ENCODE assay signal across 31 mouse cellular contexts in the genomic region with DNA sequence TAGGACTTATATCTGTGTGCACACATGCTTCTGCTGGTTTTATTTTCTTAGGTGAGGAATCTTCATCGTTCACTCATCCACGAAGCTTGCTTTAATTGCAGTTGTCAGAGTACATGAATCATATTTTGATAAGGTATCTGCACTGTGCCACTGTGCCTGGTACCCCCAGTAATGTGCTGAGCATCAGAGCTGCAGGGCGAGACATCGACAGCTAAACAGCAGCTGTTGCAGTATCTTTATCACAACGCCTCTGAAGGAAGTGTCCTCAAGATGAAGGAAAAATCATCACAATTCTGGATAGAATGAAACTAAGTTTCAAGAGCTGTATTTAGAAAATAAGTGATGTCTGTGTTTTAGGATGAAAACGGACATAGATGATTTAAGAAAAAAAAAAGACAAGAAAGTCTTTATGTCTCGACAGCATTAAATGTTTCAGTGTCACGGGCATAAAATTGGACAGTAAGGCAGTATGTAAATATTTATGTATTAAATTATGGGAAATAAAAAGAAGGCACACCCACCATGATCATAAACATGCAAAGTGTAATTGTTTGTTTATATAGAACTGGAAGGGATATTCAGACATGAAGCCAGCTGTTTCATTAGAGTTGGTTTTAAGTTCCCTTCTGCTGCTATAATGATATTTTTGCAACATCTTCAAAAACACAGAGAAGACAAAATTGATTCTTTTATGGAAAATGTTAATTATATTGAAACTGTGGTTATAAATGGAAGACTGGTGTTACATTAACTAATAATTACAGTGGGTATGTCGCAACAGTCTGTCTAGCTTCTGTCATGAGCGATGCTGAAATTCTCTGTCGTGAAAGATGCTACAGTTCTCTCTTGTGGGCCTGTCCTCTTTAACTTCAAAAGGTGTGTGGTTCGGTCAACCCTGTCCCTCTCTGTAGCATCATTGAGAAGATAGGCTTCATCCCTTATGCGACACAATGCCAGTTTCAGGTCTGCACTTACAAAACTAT.
A peak's percentile ranks its signal among the peaks of the same experiment; 100 is the strongest.
DNase-seq lines count a peak whose midpoint lies in the region; ATAC-seq and TF ChIP-seq lines count a peak whose summit lies in the region.
"Had no signal": no experiment of that assay in that cellular context is flagged by ENCODE, and none has a peak within 500 bp of the region (broad histone marks: within the 10 kb centered on the region; RNA-seq: fewer than 3 reads in every experiment).

No protein-coding gene starts in this region.

- H3K27me3 ChIP-seq in kidney, postnatal 0 days (ENCODE audit: insufficient read depth, low read length), result no peaks in the 10 kb centered on the region
- no peaks in the 10 kb centered on the region for H3K27me3 ChIP-seq in liver, embryonic 11.5 days (replicated peaks; ENCODE audit: control insufficient read depth, insufficient read depth, low read length)
- H3K27me3 ChIP-seq in lung, embryonic 15.5 days, result no peaks in the 10 kb centered on the region
- H3K27me3 ChIP-seq in lung, postnatal 0 days (replicated peaks; ENCODE audit: insufficient read depth, low read length), result no peaks in the 10 kb centered on the region
- no peaks in the 10 kb centered on the region for H3K27me3 ChIP-seq in C2C12 (ENCODE audit: control insufficient read depth, insufficient read depth, insufficient read length)
- no peaks in the 10 kb centered on the region for H3K27me3 ChIP-seq in hindbrain, embryonic 16.5 days (replicated peaks; ENCODE audit: control insufficient read depth, insufficient read depth, low read length)
- H3K27me3 ChIP-seq: CH12.LX; embryonic facial prominence, embryonic 13.5 days; forebrain, embryonic 12.5 days; forebrain, embryonic 15.5 days; heart, embryonic 12.5 days; heart, embryonic 15.5 days; hindbrain, embryonic 13.5 days had no signal

- no peaks in the 10 kb centered on the region for H3K9me3 ChIP-seq in kidney, postnatal 0 days (replicated peaks; ENCODE audit: low read length)
- no peaks in the 10 kb centered on the region for H3K9me3 ChIP-seq in liver, embryonic 11.5 days (ENCODE audit: control insufficient read depth, low read length)
- H3K9me3 ChIP-seq in lung, embryonic 15.5 days, result no peaks in the 10 kb centered on the region
- no peaks in the 10 kb centered on the region for H3K9me3 ChIP-seq in lung, postnatal 0 days (ENCODE audit: low read length)
- no peaks in the 10 kb centered on the region for H3K9me3 ChIP-seq in hindbrain, embryonic 16.5 days (ENCODE audit: control insufficient read depth, low read length)
- H3K9me3 ChIP-seq: embryonic facial prominence, embryonic 10.5 days; embryonic facial prominence, embryonic 13.5 days; forebrain, embryonic 12.5 days; forebrain, embryonic 15.5 days; G1E; heart, embryonic 12.5 days; heart, embryonic 15.5 days; hindbrain, embryonic 10.5 days; hindbrain, embryonic 13.5 days had no signal

- no peak overlapping the region for H3ac ChIP-seq in C2C12 (ENCODE audit: control insufficient read depth, insufficient read length, low read depth)

- DNase-seq in kidney, postnatal 0 days (ENCODE audit: low spot score), result peak; percentile 44
- DNase-seq in kidney, postnatal 14 days, result no peak
- no peak for DNase-seq in liver, embryonic 11.5 days (ENCODE audit: low spot score)
- no peak for DNase-seq in liver
- DNase-seq in lung, postnatal 0 days (ENCODE audit: low spot score), result no peak
- DNase-seq: adrenal gland, postnatal 10 days; adrenal gland, postnatal 36 days; cerebellum, adult 11 months; cerebellum, adult 2 months; cerebellum, adult 9-11 months; cerebellum, postnatal 36 days; embryo, embryonic 11 days; gastrocnemius, postnatal 25 days; heart, adult 18-20 months; heart, postnatal 10 days; heart, postnatal 36 days had no signal

- no peaks in the 10 kb centered on the region for H3K79me3 ChIP-seq in C2C12 (ENCODE audit: low read depth)

- no peak overlapping the region for H3K4me3 ChIP-seq in kidney, postnatal 0 days (replicated peaks; ENCODE audit: low read depth, low read length)
- no peak overlapping the region for H3K4me3 ChIP-seq in liver, embryonic 11.5 days (ENCODE audit: low read depth, low read length)
- H3K4me3 ChIP-seq in lung, embryonic 15.5 days, result no peak overlapping the region
- no peak overlapping the region for H3K4me3 ChIP-seq in lung, postnatal 0 days (ENCODE audit: low read depth, low read length)
- no peak overlapping the region for H3K4me3 ChIP-seq in C2C12 (ENCODE audit: insufficient read depth, poor library complexity, severe bottlenecking)
- no peak overlapping the region for H3K4me3 ChIP-seq in hindbrain, embryonic 16.5 days (ENCODE audit: low read length)
- H3K4me3 ChIP-seq: embryonic facial prominence, embryonic 10.5 days; embryonic facial prominence, embryonic 13.5 days; erythroblast, embryonic 14.5 days; forebrain, embryonic 12.5 days; forebrain, embryonic 15.5 days; heart, embryonic 12.5 days; heart, embryonic 15.5 days; hindbrain, embryonic 10.5 days; hindbrain, embryonic 13.5 days had no signal

- TF ChIP-seq EP300 in lung, postnatal 0 days (IDR thresholded peaks at IDR 0.05), result no peak

- H3K79me2 ChIP-seq in C2C12 (ENCODE audit: control insufficient read depth, insufficient read depth), result no peaks in the 10 kb centered on the region

- TF ChIP-seq CTCF in kidney, postnatal 0 days (IDR thresholded peaks at IDR 0.05; ENCODE audit: low read depth), result no peak
- no peak for TF ChIP-seq CTCF in lung, postnatal 0 days (IDR thresholded peaks at IDR 0.05)
- TF ChIP-seq CTCF in C2C12 (IDR thresholded peaks at IDR 0.05; ENCODE audit: control insufficient read depth, insufficient read depth, insufficient read length), result no peak

- no peak for ATAC-seq in kidney, postnatal 0 days (replicated peaks; ENCODE audit: low FRiP score, low read depth)
- 0 out of 2 replicates have a peak, but pooled peaks have one; percentile 31 for ATAC-seq in liver, embryonic 11.5 days (replicated peaks; ENCODE audit: low FRiP score)
- ATAC-seq in lung, embryonic 15.5 days (ENCODE audit: borderline replicate concordance, extremely low read depth, low FRiP score, low TSS enrichment), result peak; percentile 72; the same call in 1 of the 2 replicates
- ATAC-seq in lung, postnatal 0 days, result no peak
- no peak for ATAC-seq in hindbrain, embryonic 16.5 days
- ATAC-seq: forebrain, embryonic 15.5 days; Patski had no signal

- no peak overlapping the region for H3K4me2 ChIP-seq in kidney, postnatal 0 days (ENCODE audit: low read length)
- no peak overlapping the region for H3K4me2 ChIP-seq in liver, embryonic 11.5 days
- peak overlapping the region; percentile 21; the same call in 1 of the 2 replicates for H3K4me2 ChIP-seq in lung, embryonic 15.5 days
- no peak overlapping the region for H3K4me2 ChIP-seq in lung, postnatal 0 days (replicated peaks; ENCODE audit: low read depth, low read length)
- H3K4me2 ChIP-seq in hindbrain, embryonic 16.5 days (ENCODE audit: low read length), result no peak overlapping the region
- H3K4me2 ChIP-seq: embryonic facial prominence, embryonic 13.5 days; forebrain, embryonic 12.5 days; forebrain, embryonic 15.5 days; heart, embryonic 12.5 days; heart, embryonic 15.5 days; hindbrain, embryonic 13.5 days had no signal

- H3K4me1 ChIP-seq in kidney, postnatal 0 days (replicated peaks; ENCODE audit: insufficient read depth, low read length), result no peaks in the 10 kb centered on the region
- no peaks in the 10 kb centered on the region; the same call in 1 of the 2 replicates for H3K4me1 ChIP-seq in liver, embryonic 11.5 days (replicated peaks; ENCODE audit: control insufficient read depth, insufficient read depth, low read length)
- H3K4me1 ChIP-seq in lung, embryonic 15.5 days, result peaks cover 16% of the 10 kb centered on the region; the same call in 1 of the 2 replicates
- 0 out of 2 replicates have a peak, but pooled peaks cover 3% of the 10 kb centered on the region for H3K4me1 ChIP-seq in lung, postnatal 0 days (ENCODE audit: insufficient read depth, low read depth, low read length)
- H3K4me1 ChIP-seq in hindbrain, embryonic 16.5 days (ENCODE audit: control insufficient read depth, insufficient read depth, low read depth, low read length), result no peaks in the 10 kb centered on the region; the same call in 1 of the 2 replicates
- H3K4me1 ChIP-seq: embryonic facial prominence, embryonic 13.5 days; forebrain, embryonic 12.5 days; forebrain, embryonic 15.5 days; heart, embryonic 12.5 days; heart, embryonic 15.5 days had no signal

- 69% methylated on average over 13 of the region's 13 CpGs for WGBS in kidney, postnatal 0 days
- WGBS in liver, embryonic 11.5 days, result 73% methylated on average over 13 of the region's 13 CpGs
- WGBS in lung, embryonic 15.5 days, result 49% methylated on average over 13 of the region's 13 CpGs
- WGBS in lung, postnatal 0 days, result 62% methylated on average over 13 of the region's 13 CpGs
- 79% methylated on average over 13 of the region's 13 CpGs for WGBS in hindbrain, embryonic 16.5 days

- H3K9ac ChIP-seq in kidney, postnatal 0 days (ENCODE audit: low read depth, low read length), result no peak overlapping the region
- no peak overlapping the region for H3K9ac ChIP-seq in liver, embryonic 11.5 days (ENCODE audit: low read depth, low read length)
- no peak overlapping the region for H3K9ac ChIP-seq in lung, embryonic 15.5 days
- H3K9ac ChIP-seq in lung, postnatal 0 days (replicated peaks; ENCODE audit: low read depth), result no peak overlapping the region
- H3K9ac ChIP-seq in hindbrain, embryonic 16.5 days (ENCODE audit: low read depth, low read length), result no peak overlapping the region
- H3K9ac ChIP-seq: embryonic facial prominence, embryonic 13.5 days; forebrain, embryonic 12.5 days; forebrain, embryonic 15.5 days; heart, embryonic 12.5 days; heart, embryonic 15.5 days; hindbrain, embryonic 13.5 days had no signal

- no peaks in the 10 kb centered on the region for H3K36me3 ChIP-seq in kidney, postnatal 0 days (ENCODE audit: insufficient read depth, low read length)
- no peaks in the 10 kb centered on the region for H3K36me3 ChIP-seq in liver, embryonic 11.5 days (ENCODE audit: control insufficient read depth, insufficient read depth, low read length)
- H3K36me3 ChIP-seq in lung, embryonic 15.5 days, result no peaks in the 10 kb centered on the region
- H3K36me3 ChIP-seq in lung, postnatal 0 days (ENCODE audit: insufficient read depth, low read length), result no peaks in the 10 kb centered on the region
- H3K36me3 ChIP-seq in C2C12 (ENCODE audit: control insufficient read depth, insufficient read depth), result no peaks in the 10 kb centered on the region
- no peaks in the 10 kb centered on the region for H3K36me3 ChIP-seq in hindbrain, embryonic 16.5 days (ENCODE audit: control insufficient read depth, insufficient read depth, low read length)
- H3K36me3 ChIP-seq: embryonic facial prominence, embryonic 10.5 days; embryonic facial prominence, embryonic 13.5 days; forebrain, embryonic 12.5 days; forebrain, embryonic 15.5 days; G1E; heart, embryonic 12.5 days; heart, embryonic 15.5 days; hindbrain, embryonic 10.5 days; hindbrain, embryonic 13.5 days had no signal

- no peak overlapping the region for H3K27ac ChIP-seq in kidney, postnatal 0 days
- no peak overlapping the region for H3K27ac ChIP-seq in liver, embryonic 11.5 days (ENCODE audit: low read depth, low read length)
- no peak overlapping the region for H3K27ac ChIP-seq in lung, embryonic 15.5 days
- no peak overlapping the region for H3K27ac ChIP-seq in lung, postnatal 0 days (ENCODE audit: low read length)
- H3K27ac ChIP-seq in hindbrain, embryonic 16.5 days (ENCODE audit: low read depth, low read length), result no peak overlapping the region
- H3K27ac ChIP-seq: embryonic facial prominence, embryonic 10.5 days; embryonic facial prominence, embryonic 13.5 days; forebrain, embryonic 12.5 days; forebrain, embryonic 15.5 days; heart, embryonic 15.5 days; hindbrain, embryonic 10.5 days; hindbrain, embryonic 13.5 days had no signal

Comparison
In these comparisons a context has a peak if more than half of its experiments do, and no peak if none do; other contexts are left out.
1. ATAC-seq: peak in liver, embryonic 11.5 days (single experiment) and lung, embryonic 15.5 days (single experiment); none in kidney, postnatal 0 days (single experiment), lung, postnatal 0 days (single experiment) and hindbrain, embryonic 16.5 days (single experiment).